Mouse (Mus musculus) forebrain, postnatal 0 days (tissue): ENCODE results near the gene Gm28230. TPM values are rescaled to one million over a fixed set of nuclear protein-coding genes. Genes with fewer than 3 reads are reported as not detected.
A peak's percentile ranks its signal among the peaks of the same experiment; 100 is the strongest.

Source experiments
- ATAC-seq: fragments of 200-750 bp; cut with Nextera tagmentation; 2 replicates; pipeline ENCODE4 v1.8.0; 2017; ENCODE audit warnings: mild to moderate bottlenecking, moderate library complexity
- DNase-seq: peaks from one replicate; pipeline ENCODE4 v3.0.0-alpha.2; 2015
- H3K27ac ChIP-seq: fragments of 300-500 bp; sonication (generic); 2 replicates; pipeline ENCODE4 v1.5.1; 2014; ENCODE audit warnings: low read depth, mild to moderate bottlenecking, antibody characterized with exemption, low read length, moderate library complexity, mixed read lengths
- H3K27me3 ChIP-seq: fragments of 300-500 bp; sonication (generic); 2 replicates; pipeline ENCODE4 v1.6.1; 2014; ENCODE audit warnings: mild to moderate bottlenecking, low read length, mixed read lengths; ENCODE audit not compliant: insufficient read depth
- H3K36me3 ChIP-seq: fragments of 300-500 bp; sonication (generic); 2 replicates; pipeline ENCODE4 v1.6.1; 2014; ENCODE audit warnings: mild to moderate bottlenecking, moderate library complexity; ENCODE audit not compliant: insufficient read depth
- H3K4me1 ChIP-seq: fragments of 300-500 bp; sonication (generic); 2 replicates; pipeline ENCODE4 v1.6.1; 2014; ENCODE audit warnings: antibody characterized with exemption; ENCODE audit not compliant: insufficient read depth
- H3K4me2 ChIP-seq: fragments of 300-500 bp; sonication (generic); 2 replicates; pipeline ENCODE4 v1.6.1; 2014; ENCODE audit warnings: low read depth, mild to moderate bottlenecking, moderate library complexity
- H3K4me3 ChIP-seq: fragments of 300-500 bp; sonication (generic); 2 replicates; pipeline ENCODE4 v1.5.1; 2014; ENCODE audit warnings: low read depth, low read length, mixed read lengths
- H3K9ac ChIP-seq: fragments of 300-500 bp; sonication (generic); 2 replicates; pipeline ENCODE4 v1.6.1; 2014; ENCODE audit warnings: mild to moderate bottlenecking
- H3K9me3 ChIP-seq: fragments of 300-500 bp; sonication (generic); 2 replicates; pipeline ENCODE4 v1.6.1; 2016; ENCODE audit warnings: low read length
- CTCF ChIP-seq: sonication (generic); IDR thresholded peaks from 2 replicates; pipeline ENCODE4 v1.5.1; 2016; ENCODE audit warnings: antibody characterized with exemption, control low read depth, low read depth
- WGBS: fragments of 180-500 bp; shearing (Covaris S2); extraction: QIAGEN DNeasy Blood & Tissue Kit; methylation state at CpG from one replicate; pipeline ENCODE4 v1.1.7; 2014; 5-methylcytosine and 5-hydroxymethylcytosine counted together
- polyA plus RNA-seq: library from polyadenylated mRNA; unstranded; fragments of >200 nt; fragmentation: Nextera tagmentation; extraction: Ambion mirVana; gene quantifications from 2 replicates; pipeline ENCODE4 v1.2.1, GENCODE M21; 2015
- total RNA-seq: library from RNA; depleted of rRNA; stranded (reverse); fragments of >200 nt; gene quantifications from 2 replicates; pipeline ENCODE4 v1.2.3, GENCODE M21; 2014

Gm28230 gene
- total and polyA plus RNA-seq, 2 experiments from 2014 or later = not detected

DNA sequence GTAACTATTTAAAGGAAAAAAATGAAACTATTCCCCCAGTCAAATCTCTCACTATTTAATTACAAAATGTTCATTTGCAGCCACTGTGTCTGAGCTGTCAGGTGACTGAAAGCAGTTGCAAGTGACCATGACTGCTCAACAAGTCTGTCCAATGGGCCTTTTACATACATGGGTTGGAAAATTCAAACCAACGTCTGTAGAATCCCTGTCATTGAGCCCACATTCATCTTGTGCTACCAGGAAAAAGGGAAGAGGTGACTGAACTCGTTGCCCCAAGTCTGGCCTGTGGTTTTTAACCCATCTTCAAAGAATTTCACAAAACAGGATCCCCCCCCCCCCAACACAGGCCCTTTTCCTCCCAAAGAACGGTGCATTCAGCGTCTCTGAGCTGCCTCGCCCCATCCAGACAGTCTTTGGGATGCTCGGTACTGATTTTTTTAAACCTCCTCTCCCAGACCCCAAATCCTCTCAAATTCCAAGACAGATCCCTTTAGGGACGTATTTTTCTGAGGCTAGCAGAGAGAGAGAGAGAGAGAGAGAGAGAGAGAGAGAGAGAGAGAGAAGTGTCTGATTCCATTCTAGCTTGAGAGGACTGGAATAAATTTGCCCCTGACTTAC lies 30.6 kb upstream of the Gm28230 start:
- no peak for TF ChIP-seq CTCF
- ATAC-seq (no peak), DNase-seq (no peak)
- Histone ChIP-seq H3K27me3 (peaks cover 90% of the 10 kb centered on the region), H3K4me2 (no peak overlapping the region), H3K36me3 (no peaks in the 10 kb centered on the region), H3K9ac (no peak overlapping the region), H3K27ac (no peak overlapping the region), H3K4me1 (no peaks in the 10 kb centered on the region), H3K9me3 (0 out of 2 replicates have a peak, but pooled peaks cover 4% of the 10 kb centered on the region), H3K4me3 (no peak overlapping the region)
- WGBS = 3% methylated on average over 7 of the region's 7 CpGs

DNA sequence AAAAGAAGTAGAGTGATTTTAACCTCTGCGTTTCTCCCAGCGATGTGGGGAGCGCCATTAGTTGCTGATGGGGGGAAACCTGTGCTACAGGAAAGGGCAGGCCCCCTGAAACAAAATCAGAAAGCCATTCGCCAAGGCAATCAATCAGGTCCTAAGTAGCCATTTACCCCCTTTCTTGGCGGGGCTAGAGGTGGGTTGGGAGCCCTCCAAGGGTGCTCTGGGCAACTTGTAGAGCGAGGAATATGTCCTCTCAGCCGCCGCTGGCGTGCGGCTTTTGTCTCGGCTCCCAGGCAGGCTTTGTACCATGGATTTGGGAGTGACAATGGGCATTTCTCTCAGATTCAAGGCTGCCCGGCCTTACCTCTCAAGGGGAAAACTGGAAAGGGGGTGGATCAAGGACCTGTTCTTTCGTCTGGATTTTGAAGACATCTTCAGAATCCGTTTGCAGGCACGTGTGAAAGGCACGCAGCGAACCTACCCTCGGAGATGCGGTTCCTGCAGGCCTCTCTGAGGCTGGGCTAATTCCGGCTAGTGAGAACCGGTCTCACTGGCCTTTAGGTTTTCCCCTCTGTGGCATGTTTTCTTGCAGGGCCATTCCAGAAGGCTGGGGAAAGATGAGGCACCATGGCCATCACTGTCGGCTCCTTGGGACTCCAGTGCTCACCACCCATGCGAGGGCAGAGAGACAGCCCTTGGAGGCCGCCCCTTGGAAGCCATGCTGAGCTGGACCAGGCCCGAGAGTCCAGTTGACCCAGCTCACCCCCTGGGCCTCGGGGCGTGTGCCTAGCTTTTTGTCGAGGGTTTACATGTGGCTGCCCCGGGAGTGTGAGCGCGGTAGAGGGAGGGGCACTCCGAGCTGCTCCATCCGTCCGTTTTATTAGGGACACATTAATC lies 29.8 kb upstream of the Gm28230 start:
- no peak for TF ChIP-seq CTCF
- Histone ChIP-seq H3K4me2 (no peak overlapping the region), H3K27me3 (peaks cover 90% of the 10 kb centered on the region), H3K9me3 (no peaks in the 10 kb centered on the region), H3K27ac (no peak overlapping the region), H3K36me3 (no peaks in the 10 kb centered on the region), H3K9ac (no peak overlapping the region), H3K4me1 (no peaks in the 10 kb centered on the region), H3K4me3 (no peak overlapping the region)
- ATAC-seq (no peak), DNase-seq (no peak)
- 2% methylated on average over 34 of the region's 34 CpGs for WGBS

DNA sequence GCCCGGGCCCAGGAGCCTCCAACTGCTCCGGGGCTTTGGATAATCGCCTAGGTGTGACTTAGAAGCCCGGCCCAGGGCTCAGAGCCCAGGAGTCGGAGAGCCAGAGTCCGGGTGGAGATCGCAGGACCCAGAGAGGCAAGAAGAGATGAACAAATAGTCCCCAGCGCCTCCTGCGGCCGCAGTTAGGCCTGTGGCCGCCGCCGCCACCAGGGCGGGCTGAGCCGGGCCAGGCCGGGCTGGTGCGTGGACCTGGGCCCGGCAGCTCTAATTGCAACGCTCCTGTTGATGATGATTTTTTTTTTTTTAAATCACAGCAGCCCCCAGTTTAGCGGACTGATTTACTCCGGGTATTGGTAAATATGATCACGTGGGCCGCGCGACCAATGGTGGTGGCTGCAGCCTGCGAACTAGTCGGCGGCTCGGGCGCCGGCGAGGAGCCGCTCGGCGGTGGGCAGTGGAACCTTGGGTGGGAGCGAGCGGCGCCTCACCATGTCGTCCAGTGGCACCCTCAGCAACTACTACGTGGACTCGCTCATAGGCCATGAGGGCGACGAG lies 28.9 kb upstream of the Gm28230 start, which contains the start of gene Hoxd9:
Hoxd9 (plus strand) TSS at position 161 of the 555 bp plus-strand sequence.
- H3K36me3 ChIP-seq = no peaks in the 10 kb centered on the region
- no peaks in the 10 kb centered on the region for H3K4me1 ChIP-seq
- H3K4me3 ChIP-seq = peak within 1 kb of the TSS; percentile 22
- ATAC-seq = peak; percentile 58
- H3K4me2 ChIP-seq = peak within 1 kb of the TSS; percentile 35
- 2% methylated on average over 43 of the region's 43 CpGs for WGBS
- no peak within 1 kb of the TSS for H3K27ac ChIP-seq
- peaks cover 87% of the 10 kb centered on the region for H3K27me3 ChIP-seq
- DNase-seq = no peak
- H3K9ac ChIP-seq = no peak within 1 kb of the TSS
- TF ChIP-seq CTCF = no peak
- H3K9me3 ChIP-seq = no peaks in the 10 kb centered on the region

DNA sequence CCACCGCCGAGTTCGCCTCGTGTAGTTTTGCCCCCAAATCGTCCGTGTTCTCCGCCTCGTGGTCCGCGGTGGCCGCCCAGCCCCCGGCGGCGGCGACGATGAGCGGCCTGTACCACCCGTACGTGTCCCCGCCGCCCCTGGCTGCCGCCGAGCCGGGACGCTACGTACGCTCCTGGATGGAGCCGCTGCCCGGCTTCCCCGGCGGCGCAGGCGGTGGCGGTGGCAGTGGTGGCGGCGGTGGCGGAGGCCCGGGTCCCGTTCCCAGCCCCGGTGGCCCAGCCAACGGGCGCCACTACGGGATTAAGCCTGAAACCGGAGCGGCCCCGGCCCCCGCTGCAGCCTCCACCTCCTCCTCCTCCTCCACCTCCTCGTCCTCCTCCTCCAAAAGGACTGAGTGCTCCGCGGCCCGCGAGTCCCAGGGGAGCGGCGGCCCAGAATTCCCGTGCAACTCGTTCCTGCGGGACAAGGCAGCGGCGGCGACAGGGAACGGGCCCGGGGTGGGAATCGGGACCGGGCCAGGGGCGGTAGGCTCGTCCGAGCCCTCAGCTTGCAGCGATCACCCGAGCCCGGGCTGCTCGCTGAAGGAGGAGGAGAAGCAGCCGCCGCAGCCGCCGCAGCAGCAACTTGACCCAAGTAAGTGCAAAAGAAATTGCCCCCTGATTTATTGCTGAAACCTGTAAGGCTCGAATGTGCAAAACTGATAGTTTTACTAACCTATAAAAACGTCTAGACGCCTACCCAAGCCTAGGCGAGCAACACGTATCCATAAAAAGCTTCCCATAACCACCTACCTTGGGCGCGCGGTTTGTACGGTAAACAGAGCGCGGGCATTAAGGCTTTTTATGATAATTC lies 28.1 kb upstream of the Gm28230 start:
- H3K4me1 ChIP-seq = no peaks in the 10 kb centered on the region
- H3K27me3 ChIP-seq = peaks cover 85% of the 10 kb centered on the region
- H3K9ac ChIP-seq = no peak overlapping the region
- no peaks in the 10 kb centered on the region for H3K36me3 ChIP-seq
- TF ChIP-seq CTCF = no peak
- no peak for DNase-seq
- 0 out of 2 replicates have a peak, but pooled peaks have one; percentile 17 for ATAC-seq
- 3% methylated on average over 73 of the region's 86 CpGs for WGBS
- peak overlapping the region; percentile 22; the same call in 1 of the 2 replicates for H3K4me3 ChIP-seq
- no peak overlapping the region for H3K27ac ChIP-seq
- no peaks in the 10 kb centered on the region for H3K9me3 ChIP-seq
- H3K4me2 ChIP-seq = peak overlapping the region; percentile 35

DNA sequence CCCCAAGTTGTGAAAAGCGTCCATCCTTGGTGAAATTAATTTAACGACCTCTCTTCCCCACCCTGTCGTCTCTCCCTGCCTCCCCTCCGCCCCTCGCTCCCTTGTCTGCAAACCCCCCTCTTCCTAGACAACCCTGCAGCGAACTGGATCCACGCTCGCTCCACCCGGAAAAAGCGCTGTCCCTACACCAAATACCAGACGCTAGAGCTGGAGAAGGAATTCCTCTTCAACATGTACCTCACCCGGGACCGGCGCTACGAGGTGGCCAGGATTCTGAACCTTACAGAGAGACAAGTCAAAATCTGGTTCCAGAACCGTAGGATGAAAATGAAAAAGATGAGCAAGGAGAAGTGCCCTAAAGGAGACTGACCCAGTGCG lies 27.5 kb upstream of the Gm28230 start:
- WGBS = 3% methylated on average over 17 of the region's 17 CpGs
- no peak overlapping the region for H3K27ac ChIP-seq
- ATAC-seq = no peak
- H3K4me1 ChIP-seq = no peaks in the 10 kb centered on the region
- H3K4me2 ChIP-seq = no peak overlapping the region
- H3K36me3 ChIP-seq = no peaks in the 10 kb centered on the region
- no peak for DNase-seq
- no peaks in the 10 kb centered on the region for H3K9me3 ChIP-seq
- peaks cover 84% of the 10 kb centered on the region for H3K27me3 ChIP-seq
- no peak overlapping the region for H3K9ac ChIP-seq
- H3K4me3 ChIP-seq = no peak overlapping the region
- TF ChIP-seq CTCF = no peak

DNA sequence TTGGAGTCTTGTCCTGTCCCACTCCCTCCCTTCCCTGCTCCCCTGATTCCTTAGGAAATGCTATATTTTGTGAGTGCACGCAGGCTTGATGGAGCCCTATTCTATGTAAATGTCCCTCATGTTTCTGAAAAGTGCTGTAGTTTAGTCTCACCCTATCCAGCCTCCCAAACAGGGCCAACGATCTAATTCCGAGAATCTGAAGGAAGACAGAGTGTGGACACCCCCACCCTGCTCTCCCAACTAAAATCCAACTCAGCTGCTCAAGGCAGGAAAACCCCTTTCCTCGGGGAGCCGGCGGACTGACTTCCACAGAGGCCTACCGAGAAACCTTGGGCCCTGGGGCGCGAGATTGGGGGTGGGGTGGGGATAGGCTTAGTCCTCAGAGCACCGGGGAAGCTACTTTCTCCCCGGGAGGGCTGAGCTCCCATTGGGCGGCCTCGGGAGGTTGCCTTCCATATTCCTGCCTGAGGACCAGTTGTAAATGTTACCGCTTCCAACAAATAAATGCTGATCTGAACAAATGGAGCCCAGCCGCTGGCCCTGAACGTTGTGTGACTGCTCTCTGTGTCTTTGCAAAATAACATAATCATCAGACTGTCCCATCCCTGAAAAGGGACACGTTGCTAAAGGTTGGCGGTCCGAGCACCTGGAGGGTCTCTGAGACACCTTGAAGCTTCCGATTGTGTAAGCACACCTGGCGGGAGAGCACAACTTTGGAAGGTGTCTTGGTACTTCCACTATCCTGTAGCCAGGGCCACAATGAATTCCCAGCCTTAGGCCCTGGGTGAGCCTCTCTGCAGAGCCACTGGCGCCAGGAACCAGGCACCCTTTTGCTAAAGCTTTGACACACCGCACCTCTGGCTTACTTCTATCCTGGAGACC lies 26.6 kb upstream of the Gm28230 start:
- no peak for ATAC-seq
- H3K27me3 ChIP-seq = peaks cover 84% of the 10 kb centered on the region
- no peaks in the 10 kb centered on the region for H3K4me1 ChIP-seq
- TF ChIP-seq CTCF = no peak
- no peak overlapping the region for H3K27ac ChIP-seq
- no peak overlapping the region for H3K4me3 ChIP-seq
- no peak for DNase-seq
- H3K4me2 ChIP-seq = no peak overlapping the region
- no peaks in the 10 kb centered on the region for H3K9me3 ChIP-seq
- no peak overlapping the region for H3K9ac ChIP-seq
- H3K36me3 ChIP-seq = no peaks in the 10 kb centered on the region
- WGBS = 2% methylated on average over 23 of the region's 23 CpGs
